Mouse (Mus musculus): ENCODE results near the gene Ifna5. TPM values are rescaled to one million over a fixed set of nuclear protein-coding genes. Genes with fewer than 3 reads are reported as not detected.

The Ifna5 gene
- not detected in 2 replicates for polyA plus RNA-seq (2012; rRNA removed; ENCODE audit: low replicate concordance)

GRCm38 (mm10) chr4:88835225-88835624 lies at the start of gene Ifna5:
Gene Ifna5 (plus strand): TSS chr4:88835525.

DNA sequence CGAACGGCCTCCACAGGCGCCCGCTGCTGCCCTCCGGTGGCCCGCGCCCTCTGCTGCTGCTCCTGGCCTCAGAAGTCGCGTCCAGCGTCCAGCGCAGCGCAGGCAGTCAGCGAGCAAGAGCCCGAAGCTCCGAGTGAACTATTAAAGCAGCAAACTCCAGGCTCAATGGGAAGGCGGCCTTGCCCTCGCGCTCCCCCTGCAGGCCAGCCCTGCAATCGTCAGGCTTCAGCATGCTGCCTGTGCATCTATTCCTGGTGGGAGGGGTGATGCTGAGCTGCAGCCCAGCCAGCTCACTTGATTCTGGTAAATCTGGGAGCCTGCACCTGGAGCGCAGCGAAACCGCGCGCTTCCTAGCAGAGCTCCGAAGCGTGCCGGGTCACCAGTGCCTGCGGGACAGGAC lies 46.9 kb upstream of the Ifna5 start, which contains the start of gene Gm13277:
Gm13277 (plus strand) TSS at position 231 of the 400 bp plus-strand sequence.

DNA sequence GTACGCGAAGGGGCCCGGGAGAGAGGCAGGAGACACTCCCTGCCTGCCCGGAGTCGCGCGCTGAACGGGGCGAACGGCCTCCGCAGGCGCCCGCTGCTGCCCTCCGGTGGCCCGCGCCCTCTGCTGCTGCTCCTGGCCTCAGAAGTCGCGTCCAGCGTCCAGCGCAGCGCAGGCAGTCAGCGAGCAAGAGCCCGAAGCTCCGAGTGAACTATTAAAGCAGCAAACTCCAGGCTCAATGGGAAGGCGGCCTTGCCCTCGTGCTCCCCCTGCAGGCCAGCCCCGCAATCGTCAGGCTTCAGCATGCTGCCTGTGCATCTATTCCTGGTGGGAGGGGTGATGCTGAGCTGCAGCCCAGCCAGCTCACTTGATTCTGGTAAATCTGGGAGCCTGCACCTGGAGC lies 44.1 kb upstream of the Ifna5 start, which contains the start of gene Gm13278:
Gm13278 (plus strand) TSS at position 301 of the 400 bp plus-strand sequence.

DNA sequence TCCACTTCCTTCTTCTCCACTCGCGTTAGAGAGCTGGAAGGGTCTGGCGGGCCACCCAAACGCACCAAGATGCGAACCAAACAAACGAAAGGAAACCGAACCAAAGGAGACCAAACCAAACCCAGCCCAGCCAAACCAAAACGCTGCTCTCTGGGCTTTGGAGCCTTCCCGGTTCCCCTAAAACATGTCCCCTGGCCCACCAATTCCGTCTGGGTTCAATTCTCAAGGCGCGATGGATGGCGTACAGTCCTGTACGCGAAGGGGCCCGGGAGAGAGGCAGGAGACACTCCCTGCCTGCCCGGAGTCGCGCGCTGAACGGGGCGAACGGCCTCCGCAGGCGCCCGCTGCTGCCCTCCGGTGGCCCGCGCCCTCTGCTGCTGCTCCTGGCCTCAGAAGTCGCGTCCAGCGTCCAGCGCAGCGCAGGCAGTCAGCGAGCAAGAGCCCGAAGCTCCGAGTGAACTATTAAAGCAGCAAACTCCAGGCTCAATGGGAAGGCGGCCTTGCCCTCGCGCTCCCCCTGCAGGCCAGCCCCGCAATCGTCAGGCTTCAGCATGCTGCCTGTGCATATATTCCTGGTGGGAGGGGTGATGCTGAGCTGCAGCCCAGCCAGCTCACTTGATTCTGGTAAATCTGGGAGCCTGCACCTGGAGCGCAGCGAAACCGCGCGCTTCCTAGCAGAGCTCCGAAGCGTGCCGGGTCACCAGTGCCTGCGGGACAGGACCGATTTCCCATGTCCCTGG lies 41.2 kb upstream of the Ifna5 start, which contains the start of gene Gm13275:
Gm13275 (plus strand) TSS at position 552 of the 740 bp plus-strand sequence.

GRCm38 (mm10) chr4:88797097-88797496 lies 38.2 kb upstream of the Ifna5 start, which contains the start of gene Gm13279:
Gene Gm13279 (plus strand): TSS chr4:88797397.

GRCm38 (mm10) chr4:88799365-88799764 lies 36.0 kb upstream of the Ifna5 start, which contains the start of gene Gm13285:
Gene Gm13285 (plus strand): TSS chr4:88799665.

DNA sequence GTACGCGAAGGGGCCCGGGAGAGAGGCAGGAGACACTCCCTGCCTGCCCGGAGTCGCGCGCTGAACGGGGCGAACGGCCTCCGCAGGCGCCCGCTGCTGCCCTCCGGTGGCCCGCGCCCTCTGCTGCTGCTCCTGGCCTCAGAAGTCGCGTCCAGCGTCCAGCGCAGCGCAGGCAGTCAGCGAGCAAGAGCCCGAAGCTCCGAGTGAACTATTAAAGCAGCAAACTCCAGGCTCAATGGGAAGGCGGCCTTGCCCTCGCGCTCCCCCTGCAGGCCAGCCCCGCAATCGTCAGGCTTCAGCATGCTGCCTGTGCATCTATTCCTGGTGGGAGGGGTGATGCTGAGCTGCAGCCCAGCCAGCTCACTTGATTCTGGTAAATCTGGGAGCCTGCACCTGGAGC lies 32.4 kb upstream of the Ifna5 start, which contains the start of gene Gm13287:
Gm13287 (plus strand) TSS at position 301 of the 400 bp plus-strand sequence.

DNA sequence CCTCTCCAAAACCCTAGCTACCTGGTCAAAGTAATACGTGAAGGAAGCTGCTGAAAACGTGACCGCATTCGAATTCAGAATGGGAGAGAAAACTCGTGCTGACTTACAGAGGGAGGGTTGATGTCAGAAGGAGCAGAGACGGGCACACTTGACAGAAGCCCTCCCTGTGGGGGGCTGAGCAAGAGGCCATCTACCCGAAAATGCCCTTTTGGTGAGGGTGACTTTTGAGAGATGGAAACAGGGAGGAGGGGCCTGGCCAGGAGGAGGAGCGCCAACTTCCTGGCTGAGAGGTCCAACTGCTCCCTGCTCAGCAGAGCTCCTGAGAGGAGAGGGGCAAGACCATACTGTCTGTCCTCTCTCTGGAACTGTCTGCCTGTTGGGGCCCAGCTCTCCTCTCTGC lies 30.1 kb upstream of the Ifna5 start, which contains the start of gene Gm13288:
Gm13288 (plus strand) TSS at position 301 of the 400 bp plus-strand sequence.

DNA sequence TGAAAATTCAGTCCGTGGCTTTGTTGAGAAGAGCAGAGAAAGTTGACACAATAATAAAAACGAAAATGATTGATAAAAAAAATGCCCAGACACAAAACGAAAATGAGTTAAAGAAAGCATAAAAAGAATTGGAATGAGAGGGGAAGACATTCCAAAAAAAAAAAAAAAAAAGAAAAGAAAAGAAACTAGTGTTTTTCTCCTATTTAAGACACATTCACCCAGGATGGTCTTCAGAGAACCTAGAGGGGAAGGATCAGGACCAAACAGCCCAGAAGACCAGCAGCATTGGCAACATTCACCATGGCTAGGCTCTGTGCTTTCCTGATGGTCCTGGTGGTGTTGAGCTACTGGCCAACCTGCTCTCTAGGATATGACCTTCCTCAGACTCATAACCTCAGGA lies 19.4 kb upstream of the Ifna5 start, which contains the start of gene Ifna7:
Ifna7 (plus strand) TSS at position 301 of the 400 bp plus-strand sequence.

GRCm38 (mm10) chr4:88819659-88820058 lies 15.7 kb upstream of the Ifna5 start, which contains the start of gene Ifna11:
Gene Ifna11 (plus strand): TSS chr4:88819959.

GRCm38 (mm10) chr4:88827116-88827515 lies 8.2 kb upstream of the Ifna5 start, which contains the start of gene Ifna6:
Gene Ifna6 (plus strand): TSS chr4:88827416.

DNA sequence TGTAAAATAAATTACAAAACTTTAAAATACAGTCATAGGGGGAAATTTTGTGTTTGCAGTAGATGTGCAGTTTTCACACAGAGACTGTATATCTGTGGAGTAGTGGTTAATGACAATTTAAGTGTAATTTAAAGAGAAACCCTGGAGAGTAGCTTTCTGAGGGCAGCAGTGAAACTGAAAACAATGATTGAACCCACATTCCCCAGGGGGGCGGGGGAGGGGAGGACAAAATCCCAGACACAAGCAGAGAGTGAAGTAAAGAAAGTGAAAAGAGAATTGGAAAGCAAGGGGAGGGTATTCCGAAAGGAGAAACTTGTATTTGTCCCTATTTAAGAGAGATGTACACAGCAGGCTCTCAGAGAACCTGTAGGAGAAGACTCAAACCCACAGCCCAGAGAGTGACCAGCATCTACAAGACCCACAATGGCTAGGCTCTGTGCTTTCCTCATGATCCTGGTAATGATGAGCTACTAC lies 6.2 kb downstream of the Ifna5 start, which contains the start of gene Ifna4:
Ifna4 (plus strand) TSS at position 424 of the 474 bp plus-strand sequence.

DNA sequence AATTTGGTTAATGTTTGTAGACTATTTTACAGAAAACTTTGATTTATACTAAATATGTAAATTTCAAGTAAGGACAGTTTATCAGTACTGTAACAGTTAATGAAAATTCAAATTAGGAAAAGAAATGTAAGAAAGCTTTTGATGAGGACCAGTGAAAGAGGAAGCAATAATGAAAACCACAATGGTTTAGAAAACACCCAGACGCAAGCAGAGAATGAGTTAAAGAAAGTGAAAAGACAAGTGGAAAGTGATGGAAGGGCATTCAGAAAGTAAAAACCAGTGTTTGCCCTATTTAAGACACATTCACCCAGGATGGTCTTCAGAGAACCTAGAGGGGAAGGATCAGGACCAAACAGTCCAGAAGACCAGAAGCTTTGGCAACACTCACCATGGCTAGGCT lies 14.4 kb downstream of the Ifna5 start, which contains the start of gene Ifna1:
Ifna1 (plus strand) TSS at position 390 of the 400 bp plus-strand sequence.

GRCm38 (mm10) chr4:88880101-88880500 lies 44.8 kb downstream of the Ifna5 start, which contains the start of gene Ifne:
Gene Ifne (minus strand): TSS chr4:88880201.

Other genes starting within 250 kb of the Ifna5 start
- not detected in 2 replicates for gene Ifna9, start 243.1 kb upstream of the Ifna5 start, polyA plus RNA-seq (2012; rRNA removed; ENCODE audit: low replicate concordance)
- not detected in 2 replicates for gene Ifna12, start 232.1 kb upstream of the Ifna5 start, polyA plus RNA-seq (2012; rRNA removed; ENCODE audit: low replicate concordance)
- gene C87499, start 201.1 kb upstream of the Ifna5 start, polyA plus RNA-seq (2012; rRNA removed; ENCODE audit: low replicate concordance) = not detected in 2 replicates
- not detected in 2 replicates for gene Ifna13, start 191.1 kb upstream of the Ifna5 start, polyA plus RNA-seq (2012; rRNA removed; ENCODE audit: low replicate concordance)
- gene Ifna16, start 158.6 kb upstream of the Ifna5 start, polyA plus RNA-seq (2012; rRNA removed; ENCODE audit: low replicate concordance) = not detected in 2 replicates
- not detected in 2 replicates for gene Ifna2, start 151.6 kb upstream of the Ifna5 start, polyA plus RNA-seq (2012; rRNA removed; ENCODE audit: low replicate concordance)
- not detected in 2 replicates for gene Ifnab, start 144.2 kb upstream of the Ifna5 start, polyA plus RNA-seq (2012; rRNA removed; ENCODE audit: low replicate concordance)
- 0.23 and 0.35 TPM in 2 replicates for gene Gm26566, start 113.7 kb upstream of the Ifna5 start, polyA plus RNA-seq (2012; rRNA removed; ENCODE audit: low replicate concordance)
- gene Klhl9, start 113.1 kb upstream of the Ifna5 start, polyA plus RNA-seq (2012; rRNA removed; ENCODE audit: low replicate concordance) = 16.0 and 29.7 TPM in 2 replicates
- not detected in 2 replicates for gene Gm13271, start 80.7 kb upstream of the Ifna5 start, polyA plus RNA-seq (2012; rRNA removed; ENCODE audit: low replicate concordance)
- gene Gm13283, start 75.4 kb upstream of the Ifna5 start, polyA plus RNA-seq (2012; rRNA removed; ENCODE audit: low replicate concordance) = not detected in 2 replicates
- gene Gm13290, start 61.7 kb upstream of the Ifna5 start, polyA plus RNA-seq (2012; rRNA removed; ENCODE audit: low replicate concordance) = not detected in 2 replicates
- gene Gm13289, start 58.6 kb upstream of the Ifna5 start, polyA plus RNA-seq (2012; rRNA removed; ENCODE audit: low replicate concordance) = not detected in 2 replicates
- not detected in 2 replicates for gene Gm13272, start 55.7 kb upstream of the Ifna5 start, polyA plus RNA-seq (2012; rRNA removed; ENCODE audit: low replicate concordance)
- gene Ifnz, start 53.4 kb upstream of the Ifna5 start, polyA plus RNA-seq (2012; rRNA removed; ENCODE audit: low replicate concordance) = 0.08 TPM in 1 of 2 replicates, not detected in the other
- not detected in 2 replicates for gene Gm13276, start 49.8 kb upstream of the Ifna5 start, polyA plus RNA-seq (2012; rRNA removed; ENCODE audit: low replicate concordance)
- not detected in 2 replicates for gene Gm13277, start 46.9 kb upstream of the Ifna5 start, polyA plus RNA-seq (2012; rRNA removed; ENCODE audit: low replicate concordance)
- not detected in 2 replicates for gene Gm13278, start 44.0 kb upstream of the Ifna5 start, polyA plus RNA-seq (2012; rRNA removed; ENCODE audit: low replicate concordance)
- gene Gm13275, start 41.0 kb upstream of the Ifna5 start, polyA plus RNA-seq (2012; rRNA removed; ENCODE audit: low replicate concordance) = not detected in 2 replicates
- gene Gm13279, start 38.1 kb upstream of the Ifna5 start, polyA plus RNA-seq (2012; rRNA removed; ENCODE audit: low replicate concordance) = not detected in 2 replicates
- not detected in 2 replicates for gene Gm13285, start 35.9 kb upstream of the Ifna5 start, polyA plus RNA-seq (2012; rRNA removed; ENCODE audit: low replicate concordance)
- gene Gm13287, start 32.3 kb upstream of the Ifna5 start, polyA plus RNA-seq (2012; rRNA removed; ENCODE audit: low replicate concordance) = not detected in 2 replicates
- not detected in 2 replicates for gene Gm13288, start 30.0 kb upstream of the Ifna5 start, polyA plus RNA-seq (2012; rRNA removed; ENCODE audit: low replicate concordance)
- gene Ifna7, start 19.3 kb upstream of the Ifna5 start, polyA plus RNA-seq (2012; rRNA removed; ENCODE audit: low replicate concordance) = not detected in 2 replicates
- gene Ifna11, start 15.6 kb upstream of the Ifna5 start, polyA plus RNA-seq (2012; rRNA removed; ENCODE audit: low replicate concordance) = not detected in 2 replicates
- gene Ifna6, start 8.1 kb upstream of the Ifna5 start, polyA plus RNA-seq (2012; rRNA removed; ENCODE audit: low replicate concordance) = not detected in 2 replicates
- gene Ifna4, start 6.3 kb downstream of the Ifna5 start, polyA plus RNA-seq (2012; rRNA removed; ENCODE audit: low replicate concordance) = not detected in 2 replicates
- not detected in 2 replicates for gene Ifna1, start 14.6 kb downstream of the Ifna5 start, polyA plus RNA-seq (2012; rRNA removed; ENCODE audit: low replicate concordance)
- 0.80 TPM in 1 of 2 replicates, not detected in the other for gene Ifne, start 44.7 kb downstream of the Ifna5 start, polyA plus RNA-seq (2012; rRNA removed; ENCODE audit: low replicate concordance)